Mouse (Mus musculus) adrenal gland, postnatal 25 days (tissue): ENCODE data around the gene Mphosph10. TPM values are rescaled to one million over a fixed set of nuclear protein-coding genes. Genes with fewer than 3 reads are reported as not detected.
A peak's percentile ranks its signal among the peaks of the same experiment; 100 is the strongest.

Source experiments
- DNase-seq: peaks from one replicate; pipeline ENCODE4 v3.0.0; 2021; ENCODE audit warnings: mixed read lengths
- long read RNA-seq: library from polyadenylated mRNA; stranded (forward); transcript quantifications from one replicate; pipeline ENCODE4 v2.0.0, GENCODE M21; 2021
- total RNA-seq: library from RNA; stranded (reverse); gene quantifications from 2 replicates; pipeline ENCODE4 v1.2.3, GENCODE M21; 2021

The Mphosph10 gene
- total RNA-seq = 23.6 and 36.7 TPM in 2 replicates
- long read RNA-seq, transcript Mphosph10-201 (11 exons, 2,248 nt) = major isoform, 32 of 39 reads
- long read RNA-seq, partial matches to known transcripts = 4 of 39 reads
- long read RNA-seq, other reads (novel, unspliced or antisense) = 2 of 39 reads

DNA sequence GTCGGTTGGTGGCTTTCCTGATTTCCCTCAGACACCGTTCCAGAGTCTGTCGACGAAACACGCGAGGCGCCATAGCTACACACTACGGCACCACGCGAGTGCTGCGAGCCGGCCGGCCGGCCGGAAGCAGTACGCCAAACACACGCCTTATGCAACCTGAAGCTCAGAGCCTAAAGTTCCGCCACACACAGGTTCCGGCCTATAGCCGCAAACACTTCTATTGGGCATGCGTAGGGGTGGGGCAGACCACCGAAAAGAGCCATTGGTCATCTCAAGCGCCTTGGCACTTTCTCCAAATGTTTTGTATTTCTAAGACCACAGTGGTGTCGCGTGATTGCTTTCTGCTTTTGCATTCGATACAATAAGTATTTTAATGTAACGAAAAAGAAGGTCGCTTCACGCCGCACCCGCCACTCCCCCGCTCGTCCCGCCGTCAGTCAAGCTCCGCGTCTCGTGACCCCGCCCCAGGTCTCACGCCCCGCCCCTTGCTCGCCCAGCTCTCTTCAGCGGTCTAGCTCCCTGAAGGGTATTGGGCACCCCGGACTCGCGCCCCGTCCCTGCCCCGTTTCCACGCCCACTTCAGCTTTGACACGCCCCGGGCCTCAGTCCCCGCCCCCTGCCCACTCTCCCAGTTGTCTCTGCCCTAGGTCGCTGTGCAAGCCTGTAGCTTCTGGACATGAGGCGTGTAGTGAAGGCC, at the start of gene Mphosph10, which contains the start of gene Mcee:
Mphosph10 (minus strand) TSS at position 147 of the 697 bp plus-strand sequence.
Mcee (plus strand) TSS at position 486 of the 697 bp plus-strand sequence.
- peak; percentile 99 for DNase-seq

DNA sequence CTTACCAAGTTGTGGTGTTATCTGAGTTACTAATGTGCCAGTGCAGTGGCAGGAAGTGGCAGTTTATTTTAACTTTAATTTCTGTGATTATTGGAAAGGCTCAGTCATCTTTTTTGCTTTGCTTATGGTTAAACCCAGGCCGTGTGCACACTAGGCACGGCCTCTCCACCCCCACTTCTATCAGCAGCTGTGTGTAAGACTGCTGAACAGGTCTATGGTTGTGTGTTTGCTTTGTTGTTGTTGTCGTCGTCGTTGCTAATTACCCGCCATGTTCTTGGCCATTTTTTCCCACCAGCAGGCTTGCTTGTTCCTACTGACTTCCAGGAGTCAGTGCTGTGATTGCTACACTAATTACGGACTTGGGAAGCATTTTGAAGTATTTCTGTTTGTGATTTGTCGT, 48.5 kb upstream of the Mphosph10 start:
- DNase-seq = no peak

DNA sequence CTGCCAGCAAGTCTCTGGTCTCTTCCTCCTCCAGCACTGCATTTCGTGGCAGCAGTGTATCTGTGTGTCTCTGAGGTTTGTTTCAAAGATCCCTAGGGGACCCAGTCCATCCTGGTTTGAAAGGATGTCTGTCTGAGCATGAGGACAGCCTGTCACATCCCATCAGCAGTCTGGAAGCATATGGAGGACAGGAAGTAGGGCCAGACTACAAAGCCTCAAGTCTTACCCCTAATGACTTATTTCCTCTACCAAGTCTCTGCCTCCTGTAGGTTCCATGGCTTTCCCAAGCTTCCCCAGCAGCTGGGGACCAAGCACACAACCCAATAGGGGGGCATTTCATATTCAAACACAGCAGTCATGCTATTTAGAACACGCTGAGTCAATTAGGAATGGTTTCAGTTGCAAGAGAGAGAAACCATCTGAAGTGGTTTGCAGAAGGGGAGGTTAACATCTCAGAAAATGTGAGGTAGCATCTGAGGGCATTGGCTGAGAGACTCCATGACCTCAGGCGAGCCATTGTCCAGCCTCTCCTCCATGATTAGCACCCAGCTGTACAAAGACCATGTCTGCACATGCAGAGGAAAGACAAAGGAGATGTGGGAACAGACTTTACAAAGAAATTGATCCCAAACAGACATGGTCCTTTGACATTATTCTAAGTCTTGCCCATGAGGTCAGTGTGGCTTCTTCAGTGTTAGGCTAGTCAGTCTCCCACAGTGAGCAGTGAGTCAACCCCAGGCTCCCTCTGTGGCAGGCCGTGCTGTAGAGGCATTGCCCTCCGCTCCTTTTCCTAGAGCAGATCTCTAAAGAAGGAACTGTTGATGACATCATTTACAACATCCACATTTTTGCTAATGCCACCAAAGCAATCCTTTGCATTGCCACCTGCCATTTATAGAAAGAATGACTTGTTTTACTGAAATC, 47.8 kb upstream of the Mphosph10 start:
- no peak for DNase-seq

DNA sequence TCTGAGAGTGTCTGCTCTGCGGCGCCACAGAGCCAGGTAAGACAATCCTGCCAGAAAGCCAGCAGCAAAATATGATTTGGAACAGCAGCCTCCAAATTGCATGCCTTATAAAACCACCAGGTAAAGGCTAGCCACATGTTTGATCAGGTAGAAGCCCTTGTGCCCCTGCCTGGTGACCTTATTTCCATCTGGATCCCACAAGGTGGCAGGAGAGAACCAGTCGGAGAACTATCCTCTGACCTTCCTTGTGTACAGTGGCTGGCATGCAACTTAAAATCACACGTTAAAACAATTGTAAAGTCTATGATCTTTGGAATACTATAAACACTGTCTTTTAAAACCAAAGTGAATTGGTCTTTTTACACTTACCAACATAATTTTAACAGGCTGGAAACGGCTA, 32.8 kb upstream of the Mphosph10 start:
- DNase-seq = no peak

DNA sequence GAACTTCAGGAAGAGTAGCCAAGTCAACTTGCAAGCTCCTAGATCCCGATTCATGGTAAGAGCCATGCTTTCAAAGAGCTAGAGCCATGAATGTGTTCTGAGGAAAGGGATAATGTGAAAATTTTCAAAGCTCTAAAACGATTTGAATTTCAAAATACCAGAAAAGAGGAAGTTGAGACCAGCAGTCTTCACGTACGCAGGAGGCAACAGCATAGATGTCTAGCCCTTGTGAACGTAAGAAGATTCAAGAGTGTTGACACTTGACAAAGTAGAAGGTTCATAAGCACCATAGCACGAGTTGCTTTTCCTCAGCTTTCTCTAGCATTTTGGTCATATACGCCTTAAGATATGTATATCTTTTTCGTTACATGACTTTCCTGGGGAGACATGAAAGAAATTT, 11.9 kb upstream of the Mphosph10 start:
- no peak for DNase-seq

DNA sequence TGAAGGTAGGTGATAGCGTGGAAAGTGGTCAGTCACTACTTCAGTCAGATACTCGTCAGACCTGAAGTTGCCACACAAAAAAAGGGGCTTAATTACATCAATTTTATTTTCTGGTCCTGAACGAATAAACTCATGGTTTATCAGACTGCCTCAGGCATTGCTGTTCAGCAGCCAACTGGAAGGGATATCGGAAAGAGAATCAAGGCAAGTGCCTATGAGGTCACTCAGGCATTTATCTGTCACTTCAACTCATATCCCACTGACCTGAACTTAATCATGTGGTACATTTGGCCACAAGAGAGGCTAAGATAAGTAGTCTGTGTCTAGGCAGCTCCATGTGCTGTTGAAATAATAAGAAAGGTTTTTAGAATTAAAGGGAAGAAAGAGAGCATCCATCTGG, 10.4 kb upstream of the Mphosph10 start:
- DNase-seq = no peak

DNA sequence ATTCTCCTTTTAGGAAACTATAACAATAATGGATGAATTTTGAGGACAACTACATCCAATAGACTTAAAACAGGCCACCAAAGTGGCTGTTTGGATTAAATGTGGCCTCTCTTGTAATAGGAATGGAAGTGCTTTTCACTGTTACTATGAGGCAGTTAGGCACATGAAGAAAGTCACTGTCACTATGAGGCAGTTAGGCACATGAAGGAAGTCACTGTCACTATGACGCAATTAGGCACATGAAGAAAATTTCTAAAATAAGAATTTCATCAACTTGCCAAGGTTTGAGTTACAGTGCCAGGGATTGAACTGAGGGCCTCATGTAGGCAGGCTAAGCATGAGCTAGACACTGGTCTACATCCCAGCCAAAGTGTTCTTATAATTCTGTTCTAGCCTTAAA, 8.7 kb upstream of the Mphosph10 start:
- no peak for DNase-seq

DNA sequence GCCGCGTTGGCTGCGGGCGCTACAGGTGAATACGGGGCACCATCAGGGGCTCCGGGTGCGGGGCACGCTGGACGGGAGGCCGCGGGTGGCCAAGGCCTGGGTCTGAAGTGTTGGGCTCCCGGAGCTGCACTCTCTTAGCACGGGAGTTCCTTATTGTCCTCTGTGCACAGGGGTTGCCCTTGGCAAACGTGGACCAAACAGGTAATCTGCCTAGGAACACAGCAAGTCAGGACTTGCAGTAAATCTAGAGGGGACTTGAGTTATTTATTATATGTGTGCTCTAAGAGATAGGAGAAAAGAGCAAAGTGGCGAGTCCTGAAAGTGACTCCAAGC, 717 bp upstream of the Mphosph10 start:
- no peak for DNase-seq

DNA sequence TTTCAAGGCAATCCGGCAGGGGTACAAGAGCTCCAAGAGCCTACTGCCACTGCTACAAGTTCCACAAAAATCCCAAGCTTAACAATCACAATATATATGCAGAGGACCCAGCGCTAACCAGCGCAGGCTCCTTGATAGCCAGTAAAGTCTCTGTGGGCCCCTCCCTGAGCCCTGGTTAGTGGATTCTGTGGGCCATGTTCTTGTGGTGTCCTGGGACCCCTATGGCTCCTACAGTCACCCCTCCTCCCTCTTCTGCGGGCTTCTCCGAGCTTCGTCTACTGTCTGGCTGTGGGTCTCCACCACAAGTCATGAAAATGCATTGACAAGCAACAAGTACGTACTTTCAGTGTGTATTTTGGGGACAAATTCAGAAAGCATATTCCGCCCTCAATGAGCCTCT, 589 bp downstream of the Mphosph10 start:
- no peak for DNase-seq

DNA sequence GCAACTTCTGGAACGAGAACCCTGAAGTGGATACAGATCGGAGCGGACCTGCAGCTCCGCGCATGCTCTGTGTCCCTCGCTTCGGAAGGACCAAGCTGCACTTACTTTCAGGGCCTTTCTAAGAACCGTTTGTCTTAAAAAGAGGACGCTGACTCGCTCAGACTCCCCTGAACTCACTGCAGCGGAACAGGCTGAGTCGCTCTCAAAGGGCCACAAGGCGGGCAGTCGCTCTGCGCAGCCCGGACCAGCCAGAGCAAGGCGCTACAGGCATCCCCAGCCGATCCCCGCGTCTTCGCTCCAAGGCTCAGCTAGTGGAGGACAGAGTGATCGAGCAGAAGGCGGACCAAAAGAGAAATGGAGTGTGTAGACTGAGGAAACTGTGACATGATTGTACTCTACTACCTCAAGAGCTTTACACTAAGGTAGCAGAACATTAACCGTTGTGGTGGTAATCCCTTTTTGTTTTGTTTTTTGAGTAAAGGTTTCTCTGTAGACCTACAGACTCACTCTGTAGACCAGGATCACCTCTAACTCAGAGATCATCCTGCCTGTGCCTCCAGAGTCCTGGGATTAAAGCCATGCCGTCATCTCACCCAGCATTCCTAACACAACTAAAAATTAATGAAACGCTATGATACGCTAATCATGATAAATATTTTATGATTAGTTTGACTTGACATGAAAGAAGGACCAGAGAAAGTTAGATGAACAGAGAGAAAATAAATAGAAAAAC, 18.1 kb downstream of the Mphosph10 start, which contains the start of gene Fan1:
Fan1 (minus strand) TSS at position 266 of the 733 bp plus-strand sequence.
- DNase-seq = peak; percentile 86

DNA sequence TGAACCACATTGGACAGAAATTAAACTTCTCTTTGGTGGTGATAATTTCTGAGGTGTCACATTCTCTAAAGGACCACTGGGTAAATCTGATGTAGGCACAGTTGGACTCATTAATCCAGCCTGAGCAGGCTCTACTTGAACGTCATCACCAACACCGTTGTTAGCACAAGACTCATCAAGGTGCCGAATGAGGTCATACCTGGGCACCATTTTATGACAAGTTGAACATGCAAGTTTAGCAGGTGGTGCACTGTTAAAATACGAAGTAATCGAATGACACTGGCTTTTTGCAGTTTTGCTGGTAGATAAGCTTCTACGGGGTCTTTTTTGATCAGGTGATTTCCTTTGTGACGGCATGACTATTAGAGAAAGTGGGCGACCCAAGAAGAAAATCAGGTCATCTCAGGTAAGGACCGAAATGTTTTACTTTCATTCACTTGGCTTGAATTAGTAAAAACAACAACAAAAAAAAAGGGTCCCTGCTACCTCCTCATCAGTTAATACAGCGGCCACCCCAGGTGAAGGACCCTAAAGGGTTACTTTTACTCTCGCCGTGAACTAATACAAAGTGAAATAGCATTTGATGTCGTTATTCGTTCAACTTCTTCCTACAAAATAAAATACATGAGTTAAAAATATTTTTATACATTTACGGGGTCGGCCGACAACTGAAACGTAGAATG, 18.8 kb downstream of the Mphosph10 start:
- no peak for DNase-seq

DNA sequence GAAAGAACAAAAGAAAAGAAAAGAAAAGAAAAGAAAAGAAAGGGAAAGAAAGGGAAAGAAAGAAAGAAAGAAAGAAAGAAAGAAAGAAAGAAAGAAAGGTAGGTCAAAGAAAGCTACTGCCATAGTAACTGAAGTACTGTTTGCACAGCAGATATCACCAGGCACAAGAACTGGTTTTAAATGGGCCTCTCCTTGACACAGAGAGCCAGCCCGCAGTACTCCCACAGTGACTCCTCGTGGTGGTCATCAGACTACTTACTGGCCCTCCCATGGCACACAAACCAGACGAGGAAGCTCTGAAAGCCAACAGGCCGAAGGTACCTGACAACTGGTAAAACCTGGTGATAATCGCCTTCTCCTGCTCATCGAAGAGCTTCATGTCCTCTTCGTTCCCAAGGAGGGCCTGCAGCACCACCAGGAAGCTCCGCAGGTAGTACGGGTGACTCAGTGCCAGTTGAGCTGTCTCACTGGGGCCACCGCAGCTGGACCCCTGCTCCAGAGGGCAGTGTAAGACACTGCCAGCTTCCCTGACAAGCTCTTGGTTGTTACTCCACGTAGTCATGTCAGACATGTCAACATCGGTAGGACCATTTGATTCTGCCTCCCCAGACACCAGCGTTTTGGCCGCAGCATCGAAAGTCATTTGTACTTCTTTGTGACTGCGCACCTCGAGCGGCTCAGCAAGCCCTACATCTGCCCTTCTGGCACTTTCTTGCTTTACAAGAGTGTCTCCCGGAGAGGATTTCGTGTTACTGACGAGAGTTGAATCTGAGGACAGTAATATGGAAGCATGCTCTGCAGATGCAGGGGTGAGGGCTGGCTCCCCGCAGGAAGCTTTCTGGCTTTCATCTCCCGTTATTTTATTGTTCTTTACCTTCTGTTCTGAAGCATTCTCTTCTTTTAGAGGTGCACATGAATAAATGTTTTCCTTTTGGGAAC, 19.9 kb downstream of the Mphosph10 start:
- DNase-seq = no peak

DNA sequence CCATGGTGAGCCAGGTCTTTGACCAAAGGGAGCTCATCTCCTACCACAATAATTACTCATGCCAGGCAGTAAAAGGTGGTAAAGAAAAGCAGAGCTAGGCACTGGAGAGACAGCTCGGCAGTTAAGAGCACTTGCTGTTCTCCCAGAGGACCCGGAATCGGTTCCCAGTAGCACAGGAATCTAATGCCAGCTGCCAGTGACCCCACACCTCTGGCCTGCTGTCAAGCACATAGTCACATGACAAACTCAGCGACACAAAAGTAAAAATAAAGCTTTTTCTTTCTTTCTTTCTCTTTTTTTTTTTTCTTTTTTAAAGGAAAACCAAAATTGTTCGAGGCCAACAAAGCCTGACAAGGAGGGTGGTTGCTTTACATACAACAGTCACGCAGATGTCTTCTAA, 22.2 kb downstream of the Mphosph10 start:
- DNase-seq = peak; percentile 17

DNA sequence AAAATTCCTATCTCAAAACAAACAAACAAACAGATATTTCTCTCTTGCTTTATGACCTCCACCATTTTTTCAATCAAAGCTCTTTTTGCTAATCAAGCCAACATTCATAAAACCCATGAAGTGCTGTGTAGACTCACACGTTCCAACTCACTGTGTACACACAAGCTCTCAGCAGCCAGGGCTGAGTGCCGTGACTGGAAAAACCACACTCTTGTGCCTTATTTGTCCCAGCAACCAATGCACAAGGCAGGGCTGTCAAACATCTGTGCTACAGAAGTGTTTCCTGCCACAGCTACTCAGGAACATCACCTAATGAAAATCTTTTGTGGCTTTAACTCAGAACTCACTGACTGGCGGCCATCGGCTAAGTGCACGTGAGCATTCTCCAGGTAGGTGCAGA, 26.2 kb downstream of the Mphosph10 start:
- no peak for DNase-seq

DNA sequence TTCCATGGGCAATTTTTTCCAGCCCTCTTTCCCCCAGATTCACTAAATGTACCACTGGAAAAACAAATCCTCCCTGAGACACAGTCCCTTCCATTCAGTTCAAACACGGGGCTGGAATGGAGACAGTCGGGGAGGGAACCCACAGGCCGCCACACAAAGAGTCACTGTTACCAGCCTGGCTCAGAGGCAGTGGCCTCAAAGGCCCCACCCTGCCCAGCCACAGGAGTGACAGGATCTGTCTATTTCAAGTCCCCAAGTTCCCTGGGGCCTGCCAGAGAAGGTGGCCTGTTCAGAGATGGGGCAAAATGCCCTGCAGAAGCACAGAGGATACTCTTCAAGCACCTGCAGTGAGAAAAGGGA, 31.5 kb downstream of the Mphosph10 start:
- DNase-seq = no peak

DNA sequence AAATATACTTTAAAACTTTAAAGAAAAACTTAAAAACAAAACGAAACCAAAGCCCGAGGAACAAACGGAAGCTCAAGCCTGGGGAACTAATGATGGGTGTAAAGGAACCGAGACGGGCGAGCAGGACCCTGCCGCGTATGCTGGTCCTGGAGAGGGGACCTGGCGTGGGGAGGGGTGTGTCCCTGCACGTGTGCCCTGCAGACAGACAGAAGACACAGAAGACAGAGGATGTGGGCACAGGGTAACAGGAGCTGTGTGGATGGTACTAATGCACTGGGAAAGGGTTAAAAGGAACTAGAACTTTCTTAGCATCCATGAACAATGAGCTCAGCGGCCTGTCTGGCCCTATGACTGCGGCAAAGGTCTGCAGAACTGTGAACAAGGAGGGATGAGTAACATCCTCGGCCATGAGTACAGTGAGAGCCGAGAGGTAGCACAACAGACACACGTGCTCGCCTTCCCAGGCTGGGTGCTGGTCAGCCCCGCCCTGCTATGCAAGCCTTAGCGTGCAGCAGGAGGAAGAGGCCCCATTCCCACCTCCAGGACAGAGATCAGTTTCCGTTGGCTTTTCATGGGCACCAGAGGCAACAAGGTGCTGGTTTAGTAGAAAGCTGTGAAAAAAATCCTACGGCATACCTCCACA, 32.0 kb downstream of the Mphosph10 start:
- DNase-seq = no peak

DNA sequence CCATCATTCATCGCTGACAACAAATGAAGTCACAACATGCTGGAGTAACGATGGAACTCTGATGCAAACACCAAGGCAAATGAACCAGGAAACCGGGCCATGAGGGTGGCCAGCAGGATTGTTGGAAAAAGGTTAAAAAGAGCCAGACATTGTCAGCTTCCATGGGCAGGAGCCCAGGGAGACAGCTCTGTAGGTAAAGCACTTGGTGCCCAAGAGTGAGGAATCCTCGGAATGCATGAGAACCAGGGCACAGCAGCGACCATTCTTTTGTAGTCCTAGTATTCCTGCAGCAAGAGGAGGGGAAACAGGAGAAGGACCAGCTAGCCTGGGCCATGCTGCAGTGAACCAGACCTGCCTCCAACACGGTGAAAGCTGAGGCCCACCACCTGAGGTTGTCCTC, 33.4 kb downstream of the Mphosph10 start:
- DNase-seq = no peak

DNA sequence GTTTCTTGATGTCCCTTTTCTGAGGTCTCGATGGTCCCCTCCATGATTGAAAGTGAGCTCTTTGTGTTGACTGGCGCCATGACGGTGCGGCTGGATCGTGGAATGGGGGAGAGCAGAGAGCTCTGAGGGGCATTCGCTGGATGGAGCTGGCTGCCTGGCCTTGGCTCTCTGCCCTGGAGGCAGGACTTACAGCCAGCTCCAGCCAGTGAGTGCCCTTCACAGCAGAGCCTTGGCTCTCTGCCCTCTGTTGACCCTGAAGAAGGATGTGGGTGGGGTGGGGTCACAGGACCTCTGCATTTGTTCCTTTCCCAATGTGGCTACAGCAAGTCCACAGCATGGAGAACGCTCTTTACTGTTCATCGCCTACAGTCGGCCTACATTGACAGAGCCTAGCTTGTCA, 34.7 kb downstream of the Mphosph10 start:
- DNase-seq = peak; percentile 80

DNA sequence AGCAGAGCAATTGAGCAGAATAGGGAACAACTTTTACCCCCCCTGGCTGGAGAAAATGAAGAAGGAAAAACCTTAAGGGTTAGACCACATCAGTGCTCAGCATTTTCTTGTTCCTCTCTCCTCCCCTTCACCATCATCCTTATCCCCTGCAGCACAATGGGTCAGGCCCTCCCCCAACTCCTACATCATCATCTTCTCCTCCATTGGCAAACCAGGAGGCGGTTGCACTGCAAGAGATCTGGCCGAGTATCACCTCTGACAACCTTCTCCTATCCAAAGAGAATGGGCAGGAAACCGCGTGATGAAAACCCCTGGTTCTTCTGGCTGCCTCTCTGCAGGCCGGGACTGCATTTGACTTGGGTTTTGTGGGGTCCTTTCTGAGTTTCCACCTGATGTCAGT, 35.4 kb downstream of the Mphosph10 start:
- DNase-seq = no peak

DNA sequence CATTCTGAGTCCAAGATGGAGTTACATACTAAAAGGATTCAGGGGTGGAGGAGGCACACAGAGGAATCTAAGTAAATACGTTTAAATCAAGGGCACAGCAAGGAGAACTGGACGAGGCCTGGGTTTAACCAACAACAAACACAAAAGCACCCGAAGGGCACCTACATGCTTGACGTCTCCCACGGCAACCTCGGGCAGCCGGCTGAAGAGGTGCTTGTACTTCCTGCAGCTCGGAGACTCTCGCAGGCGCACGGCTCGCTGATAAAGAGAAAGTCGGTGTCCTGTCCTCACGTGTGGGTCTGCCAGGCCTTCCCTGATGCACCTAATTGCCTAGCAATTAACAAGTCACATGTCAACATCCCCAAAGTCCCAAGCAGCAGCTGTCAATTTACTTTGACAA, 37.9 kb downstream of the Mphosph10 start:
- DNase-seq = no peak
